Mouse (Mus musculus): ENCODE data around the gene Nudt13. TPM values are rescaled to one million over a fixed set of nuclear protein-coding genes. Genes with fewer than 3 reads are reported as not detected.

Nudt13 gene
- polyA plus RNA-seq, 1 experiment: 4.9 TPM

DNA sequence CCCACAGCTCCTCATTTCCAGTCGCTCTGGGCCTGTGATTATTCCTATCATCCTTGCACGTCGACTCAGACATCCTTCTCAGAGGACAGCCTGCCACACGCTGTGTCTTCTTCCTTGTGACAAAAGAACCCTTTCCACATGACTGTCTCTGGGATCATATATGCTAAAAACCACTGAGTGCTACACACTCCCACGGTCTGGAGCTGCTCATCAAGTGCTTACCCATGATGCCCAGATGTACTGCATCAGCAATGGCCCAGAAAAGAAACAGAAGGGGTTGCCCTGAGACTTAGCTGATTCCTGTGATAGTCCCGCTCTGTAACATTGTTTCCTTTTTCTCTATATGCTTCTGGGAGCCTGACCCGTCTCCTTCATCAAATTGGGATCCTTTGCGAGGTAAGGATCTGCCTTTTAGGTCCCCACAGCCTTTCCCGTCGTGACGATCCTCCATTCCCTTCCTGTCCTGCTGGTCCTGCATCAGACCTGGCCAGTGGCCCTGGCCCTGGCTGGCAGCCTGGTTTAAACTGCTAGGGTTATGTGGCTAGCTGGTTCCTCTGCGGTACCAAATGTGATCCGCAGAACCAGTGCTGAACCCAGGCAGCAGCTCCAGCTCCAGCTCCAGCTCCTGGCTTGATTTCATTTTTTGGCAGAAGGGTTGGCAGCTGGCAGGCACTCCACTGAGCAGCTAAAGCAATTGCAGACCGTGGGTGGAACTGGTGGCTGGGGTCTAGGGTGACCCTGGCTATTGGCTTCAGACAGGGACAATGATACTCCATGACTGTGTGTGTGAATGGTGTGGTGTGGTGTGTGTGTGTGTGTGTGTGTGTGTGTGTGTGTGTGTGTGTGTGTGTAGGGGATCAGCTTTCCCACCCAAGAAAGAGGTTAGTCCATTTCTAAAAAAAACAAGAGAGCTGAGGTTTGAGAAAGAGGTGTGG is 44.0 kb upstream of the Nudt13 start:
- no peak for TF ChIP-seq MYOG (IDR thresholded peaks at IDR 0.05; ENCODE audit: control insufficient read depth, extremely low read depth, insufficient read length)
- TF ChIP-seq MYOD1 (IDR thresholded peaks at IDR 0.05; ENCODE audit: control insufficient read depth, insufficient read length, low read depth): no peak
- TF ChIP-seq CEBPB (IDR thresholded peaks at IDR 0.05; ENCODE audit: low read depth): no peak
- TF ChIP-seq CTCF (IDR thresholded peaks at IDR 0.05; ENCODE audit: control insufficient read depth, insufficient read depth, insufficient read length): no peak
- TF ChIP-seq FOSL1 (IDR thresholded peaks at IDR 0.05; ENCODE audit: insufficient read depth, low read length, poor library complexity, severe bottlenecking): no peak
- no peak for TF ChIP-seq USF1 (IDR thresholded peaks at IDR 0.05; ENCODE audit: low read depth)
- no peak for TF ChIP-seq MAX (IDR thresholded peaks at IDR 0.05)
- H3K79me3 ChIP-seq (ENCODE audit: low read depth): no peaks in the 10 kb centered on the region
- no peaks in the 10 kb centered on the region for H3K36me3 ChIP-seq (ENCODE audit: control insufficient read depth, insufficient read depth)
- H3ac ChIP-seq (ENCODE audit: control insufficient read depth, insufficient read length, low read depth): no peak overlapping the region
- H3K4me3 ChIP-seq (ENCODE audit: insufficient read depth, poor library complexity, severe bottlenecking): no peak overlapping the region
- H3K27me3 ChIP-seq (ENCODE audit: control insufficient read depth, insufficient read depth, insufficient read length): no peaks in the 10 kb centered on the region
- no peaks in the 10 kb centered on the region for H3K79me2 ChIP-seq (ENCODE audit: control insufficient read depth, insufficient read depth)

DNA sequence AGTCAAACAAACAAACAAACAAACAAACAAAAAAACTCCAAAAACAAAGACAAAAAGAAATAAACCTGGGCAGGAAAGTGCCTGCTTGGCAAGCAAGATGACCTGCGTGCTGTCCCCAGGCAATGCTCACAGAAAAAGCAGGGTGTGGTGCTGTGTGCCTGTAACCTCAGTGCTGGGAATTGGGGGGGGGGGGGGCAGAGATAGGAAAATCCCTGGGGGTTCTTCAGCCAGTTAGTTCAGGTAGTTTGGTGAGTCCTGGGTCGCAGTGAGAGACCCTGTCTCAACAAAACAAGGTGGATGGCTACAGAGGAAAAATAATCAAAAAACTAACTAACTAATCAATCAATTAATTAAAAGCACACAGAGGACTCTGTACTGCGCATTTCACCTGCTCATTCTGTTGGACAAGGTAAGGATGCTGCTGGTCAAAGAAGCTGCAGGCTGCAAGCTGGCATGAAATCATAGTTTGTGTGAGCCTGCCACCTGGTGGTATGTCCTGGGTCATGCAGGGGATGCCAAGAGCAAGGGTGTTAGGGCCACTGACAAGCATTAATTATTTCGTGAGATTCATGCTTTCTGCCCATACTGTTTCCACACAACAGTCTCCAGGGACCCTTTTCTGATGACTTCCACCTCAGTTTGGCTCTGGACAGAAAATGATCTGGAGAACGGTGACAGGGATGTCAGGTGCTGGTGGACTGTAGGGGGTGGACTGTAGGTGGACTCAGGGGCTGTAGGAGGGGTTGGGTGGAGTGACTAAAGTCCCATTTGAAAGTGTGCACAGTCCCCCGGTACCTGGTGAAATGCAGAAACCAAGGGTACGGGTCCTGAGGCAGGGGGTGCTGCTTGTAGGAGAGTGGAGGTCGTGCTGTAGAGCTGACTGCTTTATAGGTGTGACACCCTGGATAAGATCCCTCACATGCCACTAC is 36.0 kb upstream of the Nudt13 start:
- no peak for TF ChIP-seq FOSL1 (IDR thresholded peaks at IDR 0.05; ENCODE audit: insufficient read depth, low read length, poor library complexity, severe bottlenecking)
- TF ChIP-seq CTCF (IDR thresholded peaks at IDR 0.05; ENCODE audit: control insufficient read depth, insufficient read depth, insufficient read length): peak; percentile 91
- TF ChIP-seq MYOG (IDR thresholded peaks at IDR 0.05; ENCODE audit: control insufficient read depth, extremely low read depth, insufficient read length): no peak
- Histone ChIP-seq H3K4me3 (ENCODE audit: insufficient read depth, poor library complexity, severe bottlenecking) (no peak overlapping the region), H3K27me3 (ENCODE audit: control insufficient read depth, insufficient read depth, insufficient read length) (peaks cover 41% of the 10 kb centered on the region), H3K79me3 (ENCODE audit: low read depth) (no peaks in the 10 kb centered on the region), H3K79me2 (ENCODE audit: control insufficient read depth, insufficient read depth) (no peaks in the 10 kb centered on the region), H3ac (ENCODE audit: control insufficient read depth, insufficient read length, low read depth) (no peak overlapping the region), H3K36me3 (ENCODE audit: control insufficient read depth, insufficient read depth) (no peaks in the 10 kb centered on the region)

DNA sequence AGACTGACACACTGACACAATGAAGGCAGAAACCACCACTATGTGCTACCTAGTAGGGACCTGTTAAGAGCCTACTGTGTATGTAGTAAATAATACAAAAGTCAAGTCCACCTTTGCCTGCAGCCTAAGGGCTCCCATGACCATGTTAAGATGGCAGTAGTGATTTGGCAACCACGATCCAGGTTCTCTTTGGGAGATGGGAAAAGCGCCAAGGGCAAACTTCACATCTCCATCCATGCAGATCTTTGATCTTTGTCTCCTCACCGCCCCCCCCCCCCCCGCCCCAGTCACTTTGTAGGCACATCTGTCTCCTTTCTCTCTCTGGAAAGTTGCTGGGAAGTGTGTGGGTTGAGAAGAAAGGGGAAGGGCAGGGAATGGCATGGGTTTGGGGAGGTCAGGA is 32.2 kb upstream of the Nudt13 start:
- Histone ChIP-seq H3ac (ENCODE audit: control insufficient read depth, insufficient read length, low read depth) (no peak overlapping the region), H3K79me2 (ENCODE audit: control insufficient read depth, insufficient read depth) (no peaks in the 10 kb centered on the region), H3K27me3 (ENCODE audit: control insufficient read depth, insufficient read depth, insufficient read length) (peaks cover 62% of the 10 kb centered on the region), H3K79me3 (ENCODE audit: low read depth) (no peaks in the 10 kb centered on the region), H3K4me3 (ENCODE audit: insufficient read depth, poor library complexity, severe bottlenecking) (no peak overlapping the region), H3K36me3 (ENCODE audit: control insufficient read depth, insufficient read depth) (no peaks in the 10 kb centered on the region)
- TF ChIP-seq MYOD1 (IDR thresholded peaks at IDR 0.05; ENCODE audit: control insufficient read depth, insufficient read length, low read depth) (no peak), USF1 (IDR thresholded peaks at IDR 0.05; ENCODE audit: low read depth) (no peak), CTCF (IDR thresholded peaks at IDR 0.05; ENCODE audit: control insufficient read depth, insufficient read depth, insufficient read length) (no peak), MYOG (IDR thresholded peaks at IDR 0.05; ENCODE audit: control insufficient read depth, extremely low read depth, insufficient read length) (no peak), MAX (IDR thresholded peaks at IDR 0.05) (no peak), CEBPB (IDR thresholded peaks at IDR 0.05; ENCODE audit: low read depth) (no peak), FOSL1 (IDR thresholded peaks at IDR 0.05; ENCODE audit: insufficient read depth, low read length, poor library complexity, severe bottlenecking) (no peak)

DNA sequence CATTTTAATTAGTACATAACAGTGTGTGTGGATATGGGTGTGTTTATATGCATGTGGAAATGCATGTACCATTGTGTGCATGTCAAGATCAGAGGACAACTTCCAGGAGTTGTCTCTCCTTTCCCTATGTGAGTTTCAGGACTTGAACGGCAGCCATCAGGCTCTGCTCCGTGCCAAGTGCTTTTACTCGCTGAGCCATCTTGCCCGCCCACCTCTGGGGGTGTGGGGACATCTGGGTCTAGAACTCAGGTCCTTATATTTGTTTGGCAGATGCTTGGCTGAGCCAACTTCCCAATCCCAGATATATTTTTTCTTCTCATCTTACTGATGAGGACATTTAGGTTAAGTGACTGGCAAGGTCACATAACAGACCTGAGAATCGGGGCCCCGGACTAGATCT is 26.1 kb upstream of the Nudt13 start:
- Histone ChIP-seq H3K27me3 (ENCODE audit: control insufficient read depth, insufficient read depth, insufficient read length) (peaks cover 34% of the 10 kb centered on the region), H3K79me3 (ENCODE audit: low read depth) (no peaks in the 10 kb centered on the region), H3K36me3 (ENCODE audit: control insufficient read depth, insufficient read depth) (no peaks in the 10 kb centered on the region), H3K4me3 (ENCODE audit: insufficient read depth, poor library complexity, severe bottlenecking) (no peak overlapping the region), H3K79me2 (ENCODE audit: control insufficient read depth, insufficient read depth) (no peaks in the 10 kb centered on the region), H3ac (ENCODE audit: control insufficient read depth, insufficient read length, low read depth) (no peak overlapping the region)
- TF ChIP-seq MAX (IDR thresholded peaks at IDR 0.05) (no peak), FOSL1 (IDR thresholded peaks at IDR 0.05; ENCODE audit: insufficient read depth, low read length, poor library complexity, severe bottlenecking) (no peak), MYOD1 (IDR thresholded peaks at IDR 0.05; ENCODE audit: control insufficient read depth, insufficient read length, low read depth) (no peak), MYOG (IDR thresholded peaks at IDR 0.05; ENCODE audit: control insufficient read depth, extremely low read depth, insufficient read length) (no peak), USF1 (IDR thresholded peaks at IDR 0.05; ENCODE audit: low read depth) (no peak), CTCF (IDR thresholded peaks at IDR 0.05; ENCODE audit: control insufficient read depth, insufficient read depth, insufficient read length) (no peak), CEBPB (IDR thresholded peaks at IDR 0.05; ENCODE audit: low read depth) (no peak)

DNA sequence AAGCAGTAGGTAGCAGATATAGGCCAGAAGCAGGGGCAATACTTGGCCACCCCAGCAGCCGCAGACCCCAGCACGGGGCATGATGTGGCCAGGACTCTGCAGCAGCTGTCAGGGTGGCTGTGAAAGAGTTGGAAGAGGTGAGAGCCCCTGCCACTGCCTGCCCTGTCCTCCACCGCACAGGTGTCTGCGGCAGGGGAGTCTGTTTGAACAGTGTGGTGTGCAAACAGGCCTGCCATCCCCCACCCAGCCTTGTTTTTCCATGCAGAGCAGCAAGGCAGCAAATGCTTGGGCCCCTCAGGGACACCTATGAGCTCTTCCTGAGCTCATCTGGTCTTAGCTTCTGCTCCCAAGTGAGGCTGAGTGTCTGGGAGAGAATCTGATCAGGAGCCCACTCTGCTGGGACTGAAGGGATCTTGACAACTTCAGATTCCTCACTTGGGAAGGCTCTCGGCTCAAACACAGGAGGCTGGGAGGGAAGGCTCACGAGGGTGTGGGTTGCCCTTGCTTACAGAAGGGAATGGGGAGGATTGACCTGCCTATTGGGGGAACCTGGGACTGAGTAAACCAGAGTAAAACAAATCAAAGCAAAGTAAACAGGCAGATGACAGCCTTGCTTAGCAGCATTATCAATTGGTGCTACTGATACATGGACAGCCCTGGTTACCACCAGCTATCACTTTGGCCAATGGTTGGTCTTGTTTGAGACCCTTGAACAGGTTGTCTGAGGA is 25.3 kb upstream of the Nudt13 start, which contains the start of gene Kcnk16:
TSS of gene Kcnk16 (minus strand) at position 118 of the 728 bp plus-strand sequence.
- Histone ChIP-seq H3ac (ENCODE audit: control insufficient read depth, insufficient read length, low read depth) (no peak within 1 kb of the TSS), H3K4me3 (ENCODE audit: insufficient read depth, poor library complexity, severe bottlenecking) (no peak within 1 kb of the TSS)

More for the DNA sequence above, 25.3 kb upstream of the Nudt13 start, which contains the start of gene Kcnk16:
- Histone ChIP-seq H3K79me2 (ENCODE audit: control insufficient read depth, insufficient read depth) (no peaks in the 10 kb centered on the region), H3K79me3 (ENCODE audit: low read depth) (no peaks in the 10 kb centered on the region), H3K27me3 (ENCODE audit: control insufficient read depth, insufficient read depth, insufficient read length) (peaks cover 27% of the 10 kb centered on the region), H3K36me3 (ENCODE audit: control insufficient read depth, insufficient read depth) (no peaks in the 10 kb centered on the region)
- TF ChIP-seq CEBPB (IDR thresholded peaks at IDR 0.05; ENCODE audit: low read depth) (no peak), CTCF (IDR thresholded peaks at IDR 0.05; ENCODE audit: control insufficient read depth, insufficient read depth, insufficient read length) (no peak), MYOD1 (IDR thresholded peaks at IDR 0.05; ENCODE audit: control insufficient read depth, insufficient read length, low read depth) (no peak), FOSL1 (IDR thresholded peaks at IDR 0.05; ENCODE audit: insufficient read depth, low read length, poor library complexity, severe bottlenecking) (no peak), MYOG (IDR thresholded peaks at IDR 0.05; ENCODE audit: control insufficient read depth, extremely low read depth, insufficient read length) (no peak), USF1 (IDR thresholded peaks at IDR 0.05; ENCODE audit: low read depth) (no peak), MAX (IDR thresholded peaks at IDR 0.05) (no peak)
